Mouse (Mus musculus): ENCODE measurements around the gene Grem1. TPM values are rescaled to one million over a fixed set of nuclear protein-coding genes. Genes with fewer than 3 reads are reported as not detected.
A peak's percentile ranks its signal among the peaks of the same experiment; 100 is the strongest.

Gene Grem1
- polyA plus RNA-seq, 1 experiment from 2014 or later, result 2.7 TPM

GRCm38 (mm10) chr2:113784851-113785250, 26.4 kb upstream of the Grem1 start:
- Histone ChIP-seq H3K9ac (no peak overlapping the region), H3K27ac (no peak overlapping the region), H3K4me1 (no peaks in the 10 kb centered on the region), H3K4me3 (no peak overlapping the region), H3K4me2 (replicated peaks) (no peak overlapping the region), H3K9me3 (no peaks in the 10 kb centered on the region), H3K27me3 (no peaks in the 10 kb centered on the region), H3K36me3 (no peaks in the 10 kb centered on the region)
- WGBS, result 77% methylated on average over 3 of the region's 3 CpGs
- no peak for ATAC-seq (ENCODE audit: insufficient number of reproducible peaks, insufficient read depth, low FRiP score, low TSS enrichment)

- Histone ChIP-seq H3K4me3 (no peak overlapping the region), H3K4me2 (replicated peaks) (no peak overlapping the region), H3K27ac (no peak overlapping the region), H3K36me3 (no peaks in the 10 kb centered on the region), H3K9me3 (no peaks in the 10 kb centered on the region), H3K9ac (no peak overlapping the region), H3K27me3 (no peaks in the 10 kb centered on the region), H3K4me1 (no peaks in the 10 kb centered on the region)
- WGBS, result 79% methylated on average over 4 of the region's 4 CpGs
- no peak for ATAC-seq (ENCODE audit: insufficient number of reproducible peaks, insufficient read depth, low FRiP score, low TSS enrichment)
These were observed 23.1 kb upstream of the Grem1 start for GRCm38 (mm10) chr2:113781521-113781920.

- Histone ChIP-seq H3K27me3 (no peaks in the 10 kb centered on the region), H3K27ac (no peak overlapping the region), H3K4me1 (no peaks in the 10 kb centered on the region), H3K9ac (no peak overlapping the region), H3K4me3 (no peak overlapping the region), H3K4me2 (replicated peaks) (no peak overlapping the region), H3K9me3 (no peaks in the 10 kb centered on the region), H3K36me3 (no peaks in the 10 kb centered on the region)
- 86% methylated on average over 5 of the region's 5 CpGs for WGBS
- ATAC-seq (ENCODE audit: insufficient number of reproducible peaks, insufficient read depth, low FRiP score, low TSS enrichment), result no peak
These were observed 22.7 kb upstream of the Grem1 start for GRCm38 (mm10) chr2:113781107-113781506.

- Histone ChIP-seq H3K27ac (no peak overlapping the region), H3K4me1 (no peaks in the 10 kb centered on the region), H3K9ac (no peak overlapping the region), H3K27me3 (0 out of 2 replicates have a peak, but pooled peaks cover 1% of the 10 kb centered on the region), H3K4me2 (replicated peaks) (no peak overlapping the region), H3K9me3 (no peaks in the 10 kb centered on the region), H3K4me3 (no peak overlapping the region), H3K36me3 (no peaks in the 10 kb centered on the region)
- no peak for ATAC-seq (ENCODE audit: insufficient number of reproducible peaks, insufficient read depth, low FRiP score, low TSS enrichment)
- 72% methylated on average over 3 of the region's 3 CpGs for WGBS
These were observed 20.9 kb upstream of the Grem1 start for GRCm38 (mm10) chr2:113779336-113779735.

GRCm38 (mm10) chr2:113778036-113778435, 19.6 kb upstream of the Grem1 start:
- no peak for ATAC-seq (ENCODE audit: insufficient number of reproducible peaks, insufficient read depth, low FRiP score, low TSS enrichment)
- 0 out of 2 replicates have a peak, but pooled peaks cover 3% of the 10 kb centered on the region for H3K27me3 ChIP-seq
- H3K4me2 ChIP-seq (replicated peaks), result no peak overlapping the region
- H3K36me3 ChIP-seq, result no peaks in the 10 kb centered on the region
- 77% methylated on average over 6 of the region's 6 CpGs for WGBS
- no peak overlapping the region for H3K9ac ChIP-seq
- H3K9me3 ChIP-seq, result no peaks in the 10 kb centered on the region
- no peak overlapping the region for H3K4me3 ChIP-seq
- no peak overlapping the region for H3K27ac ChIP-seq
- no peaks in the 10 kb centered on the region for H3K4me1 ChIP-seq

- H3K27me3 ChIP-seq, result 0 out of 2 replicates have a peak, but pooled peaks cover 3% of the 10 kb centered on the region
- WGBS, result 68% methylated on average over 3 of the region's 3 CpGs
- no peak for ATAC-seq (ENCODE audit: insufficient number of reproducible peaks, insufficient read depth, low FRiP score, low TSS enrichment)
These were observed 17.9 kb upstream of the Grem1 start for GRCm38 (mm10) chr2:113776297-113776696.

GRCm38 (mm10) chr2:113774150-113774805, 15.8 kb upstream of the Grem1 start:
- Histone ChIP-seq H3K27ac (no peak overlapping the region), H3K9ac (no peak overlapping the region), H3K4me2 (replicated peaks) (no peak overlapping the region), H3K27me3 (0 out of 2 replicates have a peak, but pooled peaks cover 3% of the 10 kb centered on the region), H3K36me3 (no peaks in the 10 kb centered on the region), H3K4me1 (no peaks in the 10 kb centered on the region), H3K4me3 (no peak overlapping the region), H3K9me3 (no peaks in the 10 kb centered on the region)
- ATAC-seq (ENCODE audit: insufficient number of reproducible peaks, insufficient read depth, low FRiP score, low TSS enrichment), result no peak
- 76% methylated on average over 6 of the region's 6 CpGs for WGBS

More at GRCm38 (mm10) chr2:113776297-113776696, 17.9 kb upstream of the Grem1 start:
- Histone ChIP-seq H3K9ac (no peak overlapping the region), H3K27ac (no peak overlapping the region), H3K4me3 (no peak overlapping the region), H3K4me2 (replicated peaks) (no peak overlapping the region), H3K9me3 (no peaks in the 10 kb centered on the region), H3K36me3 (no peaks in the 10 kb centered on the region), H3K4me1 (no peaks in the 10 kb centered on the region)

- H3K4me2 ChIP-seq (replicated peaks), result no peak overlapping the region
- 82% methylated on average over 8 of the region's 8 CpGs for WGBS
- no peaks in the 10 kb centered on the region for H3K36me3 ChIP-seq
- no peak overlapping the region for H3K27ac ChIP-seq
- no peak for ATAC-seq (ENCODE audit: insufficient number of reproducible peaks, insufficient read depth, low FRiP score, low TSS enrichment)
- no peaks in the 10 kb centered on the region for H3K4me1 ChIP-seq
- H3K9me3 ChIP-seq, result no peaks in the 10 kb centered on the region
- no peaks in the 10 kb centered on the region for H3K27me3 ChIP-seq
- no peak overlapping the region for H3K9ac ChIP-seq
- H3K4me3 ChIP-seq, result no peak overlapping the region
These were observed 10.3 kb upstream of the Grem1 start for GRCm38 (mm10) chr2:113768541-113769303.

GRCm38 (mm10) chr2:113765885-113766284, 7.4 kb upstream of the Grem1 start:
- Histone ChIP-seq H3K4me2 (replicated peaks) (no peak overlapping the region), H3K4me3 (no peak overlapping the region), H3K9ac (no peak overlapping the region), H3K27ac (no peak overlapping the region), H3K36me3 (no peaks in the 10 kb centered on the region), H3K4me1 (no peaks in the 10 kb centered on the region), H3K27me3 (peaks cover under 1% of the 10 kb centered on the region; the same call in 1 of the 2 replicates), H3K9me3 (no peaks in the 10 kb centered on the region)
- 54% methylated on average over 1 of the region's 1 CpGs for WGBS
- ATAC-seq (ENCODE audit: insufficient number of reproducible peaks, insufficient read depth, low FRiP score, low TSS enrichment), result no peak

GRCm38 (mm10) chr2:113764968-113765367, 6.5 kb upstream of the Grem1 start:
- Histone ChIP-seq H3K36me3 (no peaks in the 10 kb centered on the region), H3K4me2 (replicated peaks) (no peak overlapping the region), H3K27me3 (peaks cover 9% of the 10 kb centered on the region), H3K4me1 (no peaks in the 10 kb centered on the region), H3K27ac (no peak overlapping the region), H3K9me3 (no peaks in the 10 kb centered on the region), H3K9ac (no peak overlapping the region), H3K4me3 (no peak overlapping the region)
- 78% methylated on average over 5 of the region's 5 CpGs for WGBS
- no peak for ATAC-seq (ENCODE audit: insufficient number of reproducible peaks, insufficient read depth, low FRiP score, low TSS enrichment)

GRCm38 (mm10) chr2:113757525-113758310, 728 bp downstream of the Grem1 start:
- H3K4me1 ChIP-seq, result peaks cover 19% of the 10 kb centered on the region
- H3K27me3 ChIP-seq, result peaks cover 41% of the 10 kb centered on the region
- no peaks in the 10 kb centered on the region for H3K9me3 ChIP-seq
- peak overlapping the region; percentile 97 for H3K4me2 ChIP-seq (replicated peaks)
- peak; percentile 47 for ATAC-seq (ENCODE audit: insufficient number of reproducible peaks, insufficient read depth, low FRiP score, low TSS enrichment)
- no peaks in the 10 kb centered on the region for H3K36me3 ChIP-seq
- peak overlapping the region; percentile 56 for H3K4me3 ChIP-seq
- WGBS, result under 1% methylated on average over 47 of the region's 47 CpGs
- H3K27ac ChIP-seq, result no peak overlapping the region
- H3K9ac ChIP-seq, result peak overlapping the region; percentile 40

Measured in embryonic facial prominence, embryonic 12.5 days (tissue).